Mouse (Mus musculus): ENCODE data around the gene Spata25.
"Not testable (repeated sequence)": the region's sequence is repeated elsewhere in the genome, so short reads cannot be mapped to it uniquely, and the experiment has no call there.

Spata25 gene

DNA sequence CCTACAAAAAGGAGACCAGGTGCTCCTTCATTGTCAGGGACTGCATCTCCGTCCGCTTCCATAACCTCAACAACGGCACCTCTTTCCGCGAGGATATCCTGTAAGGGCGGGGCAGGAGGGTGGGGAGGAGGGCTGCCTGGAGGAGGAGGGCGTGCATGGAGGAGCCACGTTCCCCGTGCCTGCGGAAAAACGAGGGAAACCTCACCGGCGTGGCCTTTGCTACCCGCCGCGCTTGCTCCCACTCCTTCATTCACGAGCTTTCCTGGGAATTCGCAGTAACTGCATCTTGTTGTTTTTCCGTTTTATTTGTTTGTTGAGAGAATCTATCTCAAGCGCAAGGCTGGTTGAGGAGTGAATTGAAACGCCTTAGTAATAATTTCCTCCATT is 23.0 kb downstream of the Spata25 start:
- DNase-seq (ENCODE audit: low spot score in 2 of 2) = no peak

DNA sequence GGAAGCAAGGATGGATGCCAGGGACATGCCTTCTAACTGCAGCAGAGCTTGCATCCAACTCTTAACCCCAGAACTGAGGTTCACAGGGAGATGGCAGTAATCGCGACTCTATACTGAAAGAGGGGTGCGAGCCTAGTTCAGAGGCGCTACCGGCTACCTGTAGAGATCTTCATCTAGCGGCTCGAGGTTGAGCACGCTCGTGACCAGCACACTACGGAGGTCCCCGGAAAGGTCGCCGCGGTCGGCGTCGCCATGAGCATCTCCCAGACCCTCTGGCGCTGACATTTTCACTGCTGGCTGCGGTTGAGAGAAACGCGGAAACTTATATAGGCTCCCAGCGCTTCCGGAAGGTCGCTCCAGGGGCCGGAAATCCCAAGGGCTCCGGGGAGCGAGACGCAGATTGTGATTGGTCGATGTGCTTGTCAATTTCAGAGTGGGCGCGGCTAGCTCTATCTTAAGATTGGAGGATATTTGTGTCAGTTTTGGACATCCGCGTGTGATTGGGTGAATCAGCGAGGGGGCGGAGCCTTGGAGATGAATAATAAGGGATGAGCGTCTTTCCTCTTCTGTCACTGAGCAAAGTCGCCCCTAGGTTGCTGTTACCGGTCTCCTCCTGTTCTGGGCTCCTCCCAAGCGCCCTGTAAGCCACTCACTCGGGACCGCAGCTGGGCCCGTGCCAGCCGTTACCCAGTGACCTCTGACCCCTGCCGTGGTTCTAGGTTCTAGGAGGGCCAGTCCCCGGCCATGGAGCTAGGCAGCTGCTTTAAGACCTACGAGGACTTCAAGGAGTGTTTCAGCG is 23.6 kb downstream of the Spata25 start, which contains the start of the genes Acot8 and Zswim3:
Gene Acot8 (minus strand): TSS at position 350 of the 799 bp plus-strand sequence.
Gene Zswim3 (plus strand): TSS at position 566 of the 799 bp plus-strand sequence.
- peak; percentile 98 to 99 for DNase-seq (ENCODE audit: low spot score in 2 of 2)

DNA sequence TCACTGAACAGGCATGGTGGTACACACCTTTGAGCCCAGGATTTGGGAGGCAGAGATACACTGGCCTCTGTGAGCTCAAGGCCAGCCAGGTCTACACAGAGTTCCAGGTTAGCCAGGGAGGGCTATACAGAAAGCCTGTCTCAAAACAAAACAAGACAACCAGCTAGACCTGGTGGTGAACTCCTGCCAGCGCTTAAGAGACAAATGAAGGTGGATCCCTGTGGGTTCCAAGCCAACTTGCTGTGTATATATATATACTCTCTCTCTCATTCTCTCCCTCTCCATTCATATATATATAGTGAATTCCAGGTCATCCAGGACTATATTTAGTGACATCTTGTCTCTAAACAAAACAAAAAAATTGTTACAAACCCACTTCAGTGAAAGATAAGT is 24.4 kb downstream of the Spata25 start:
- DNase-seq (ENCODE audit: low spot score in 2 of 2) = no peak

DNA sequence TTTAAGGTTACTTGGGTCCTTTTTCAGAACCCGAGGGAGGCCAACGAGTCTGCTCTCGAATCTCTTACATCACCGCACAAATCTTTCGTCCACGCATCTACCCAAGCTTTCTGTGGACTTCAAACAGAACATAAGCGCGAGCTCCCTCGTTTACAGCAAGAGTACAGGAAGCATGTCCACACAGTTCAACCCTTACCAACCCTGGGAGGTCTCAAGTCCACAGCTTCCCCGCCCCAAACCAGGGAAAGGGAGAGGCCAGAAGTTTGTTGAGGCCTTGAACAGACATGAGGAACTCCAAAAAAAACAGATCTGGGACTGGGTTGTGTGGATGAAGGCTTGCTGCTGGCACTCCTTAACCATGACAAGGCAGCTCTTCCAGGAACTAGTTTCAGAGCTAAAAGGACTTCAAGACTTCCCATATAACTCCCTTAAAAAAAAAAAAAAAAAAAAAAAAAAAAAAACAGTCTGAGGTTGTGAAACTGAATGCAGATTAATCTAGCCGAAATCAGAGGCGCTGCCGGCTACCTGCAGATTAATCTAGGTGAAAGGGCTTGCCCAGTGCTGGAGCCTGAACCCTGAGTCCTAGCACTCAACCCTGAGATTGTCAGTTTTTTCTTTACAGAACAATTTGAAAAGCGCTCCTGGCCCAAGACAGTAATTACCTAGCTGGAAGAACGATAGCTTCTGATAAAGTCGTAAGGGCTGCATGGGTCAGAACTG is 25.0 kb downstream of the Spata25 start:
- DNase-seq (ENCODE audit: low spot score in 2 of 2) = no peak

DNA sequence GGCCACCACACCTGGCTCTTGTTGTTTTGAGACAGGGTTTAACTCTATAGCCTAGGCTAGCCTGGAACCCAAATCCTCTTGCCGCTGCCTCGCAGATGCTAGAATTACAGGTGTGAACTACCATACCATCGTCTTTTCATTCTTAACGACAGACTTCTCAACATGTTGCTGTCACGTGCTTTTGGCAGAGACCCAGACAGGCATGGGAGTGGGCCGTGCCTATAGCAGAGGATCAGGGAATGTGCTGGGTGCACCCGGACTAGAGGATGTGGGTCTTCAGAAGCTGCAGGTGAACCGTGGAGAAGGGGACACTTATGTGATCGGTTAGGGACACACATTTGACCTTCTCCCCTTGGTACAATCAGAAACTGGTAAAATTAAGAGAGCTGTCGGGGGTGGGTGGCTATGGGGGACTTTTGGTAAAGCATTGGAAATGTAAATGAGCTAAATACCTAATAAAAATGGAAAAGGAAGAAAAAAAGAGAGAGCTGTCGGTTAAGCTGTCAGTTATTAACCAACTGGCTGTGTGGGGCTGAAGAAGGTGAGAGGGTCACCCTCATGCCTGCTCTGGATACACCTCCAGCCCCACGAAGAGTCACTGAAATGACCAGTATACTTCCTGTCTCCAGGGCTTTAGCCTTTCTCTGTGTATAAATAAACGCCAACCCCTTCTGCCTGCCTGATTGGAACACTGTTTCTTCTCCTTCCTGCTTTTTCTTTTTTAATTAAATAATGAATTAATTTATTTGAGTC is 27.9 kb downstream of the Spata25 start:
- no peak for DNase-seq (ENCODE audit: low spot score in 2 of 2)

DNA sequence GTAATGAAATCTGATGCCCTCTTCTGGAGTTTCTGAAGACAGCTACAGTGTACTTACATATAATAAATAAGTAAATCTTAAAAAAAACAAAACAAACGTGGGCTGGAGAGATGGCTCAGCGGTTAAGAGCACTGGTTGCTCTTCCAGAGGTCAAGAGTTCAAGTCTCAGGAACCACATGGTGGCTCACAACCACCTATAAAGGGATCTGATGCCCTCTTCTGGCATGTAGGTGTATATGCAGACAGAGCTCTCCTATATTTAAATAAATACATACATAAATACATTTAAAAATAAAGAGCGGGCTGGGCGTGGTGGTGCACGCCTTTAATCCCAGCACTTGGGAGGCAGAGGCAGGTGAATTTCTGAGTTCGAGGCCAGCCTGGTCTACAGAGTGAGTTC is 29.8 kb downstream of the Spata25 start:
- DNase-seq (ENCODE audit: low spot score in 2 of 2) = not testable (repeated sequence)

DNA sequence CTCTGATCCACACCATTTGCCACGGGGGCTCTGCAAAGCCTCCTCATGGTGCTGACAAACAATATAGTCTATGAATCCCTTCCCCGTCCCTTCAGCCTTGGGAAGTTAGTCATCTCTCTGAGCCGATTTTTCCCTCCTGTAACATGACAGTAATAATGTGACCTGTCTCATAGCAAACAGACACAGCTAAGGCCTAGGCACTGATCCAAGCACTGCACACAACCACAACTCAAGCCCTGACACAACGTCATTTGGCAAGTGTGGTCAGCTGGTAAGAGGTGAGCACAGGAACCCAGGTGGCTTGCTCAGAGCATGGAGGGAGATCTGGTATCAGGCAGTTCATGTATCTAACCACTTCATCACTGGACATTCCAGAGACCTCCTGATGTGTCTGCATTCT is 32.5 kb downstream of the Spata25 start:
- no peak for DNase-seq (ENCODE audit: low spot score in 2 of 2)

DNA sequence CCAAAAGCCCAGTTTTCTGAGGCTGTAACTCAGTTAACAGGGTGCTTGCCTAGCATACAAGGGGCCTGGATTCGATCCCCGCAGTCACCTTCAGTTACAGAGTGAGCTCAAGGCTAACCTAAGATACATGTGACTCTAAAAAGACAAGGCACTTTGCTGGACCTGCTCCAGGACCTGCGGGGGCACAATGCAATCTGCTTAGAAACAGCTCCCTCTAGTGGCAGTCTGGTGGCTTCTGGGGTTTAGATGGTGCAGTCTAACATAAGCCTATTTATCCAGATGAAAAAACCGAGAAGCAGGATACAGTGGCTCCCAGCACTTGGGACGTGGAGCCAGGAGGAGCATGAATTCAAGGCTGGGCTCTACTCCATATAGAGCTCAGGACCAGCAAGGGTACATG is 34.0 kb downstream of the Spata25 start:
- peak in 1 of 2 experiments; percentile 74 for DNase-seq (ENCODE audit: low spot score in 2 of 2)

DNA sequence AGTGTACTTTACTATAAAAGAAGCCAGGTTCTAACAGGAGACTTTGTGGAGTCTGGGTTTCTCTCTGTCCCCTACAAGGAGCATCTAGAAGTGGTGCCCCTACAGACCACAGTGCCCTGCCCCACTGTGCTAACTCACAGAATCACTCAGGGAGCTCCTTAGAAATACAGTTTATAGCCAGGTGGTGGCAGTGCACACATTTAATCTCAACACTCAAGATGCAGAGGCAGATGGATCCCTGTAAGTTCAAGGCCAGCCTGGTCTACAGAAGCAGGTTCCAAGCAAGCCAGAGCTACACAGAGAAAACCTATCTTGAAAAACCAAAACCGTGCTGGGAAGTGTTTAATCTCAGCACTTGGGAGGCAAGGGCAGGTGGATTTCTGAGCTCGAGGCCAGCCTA is 34.6 kb downstream of the Spata25 start:
- DNase-seq (ENCODE audit: low spot score in 2 of 2) = no peak

DNA sequence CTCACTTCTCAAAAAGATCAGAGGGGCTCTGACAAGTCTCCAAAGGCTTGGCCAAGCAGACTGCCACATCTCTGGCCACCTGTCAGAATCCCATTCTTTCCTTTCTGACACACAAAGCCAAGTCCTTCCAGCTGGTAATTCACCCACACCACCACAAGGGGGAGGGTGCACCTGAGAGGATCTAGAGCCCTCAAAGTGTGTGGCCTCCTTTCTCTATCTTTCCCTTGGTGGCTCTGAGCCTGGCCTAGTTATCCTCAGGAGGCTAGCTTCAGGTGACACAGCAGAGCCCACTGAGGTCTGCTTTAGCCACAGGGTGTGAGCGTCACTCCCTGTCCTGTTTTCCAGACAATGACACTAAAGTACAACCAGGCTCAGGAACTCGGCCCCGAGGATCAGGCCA is 35.1 kb downstream of the Spata25 start:
- DNase-seq (ENCODE audit: low spot score in 2 of 2) = no peak

DNA sequence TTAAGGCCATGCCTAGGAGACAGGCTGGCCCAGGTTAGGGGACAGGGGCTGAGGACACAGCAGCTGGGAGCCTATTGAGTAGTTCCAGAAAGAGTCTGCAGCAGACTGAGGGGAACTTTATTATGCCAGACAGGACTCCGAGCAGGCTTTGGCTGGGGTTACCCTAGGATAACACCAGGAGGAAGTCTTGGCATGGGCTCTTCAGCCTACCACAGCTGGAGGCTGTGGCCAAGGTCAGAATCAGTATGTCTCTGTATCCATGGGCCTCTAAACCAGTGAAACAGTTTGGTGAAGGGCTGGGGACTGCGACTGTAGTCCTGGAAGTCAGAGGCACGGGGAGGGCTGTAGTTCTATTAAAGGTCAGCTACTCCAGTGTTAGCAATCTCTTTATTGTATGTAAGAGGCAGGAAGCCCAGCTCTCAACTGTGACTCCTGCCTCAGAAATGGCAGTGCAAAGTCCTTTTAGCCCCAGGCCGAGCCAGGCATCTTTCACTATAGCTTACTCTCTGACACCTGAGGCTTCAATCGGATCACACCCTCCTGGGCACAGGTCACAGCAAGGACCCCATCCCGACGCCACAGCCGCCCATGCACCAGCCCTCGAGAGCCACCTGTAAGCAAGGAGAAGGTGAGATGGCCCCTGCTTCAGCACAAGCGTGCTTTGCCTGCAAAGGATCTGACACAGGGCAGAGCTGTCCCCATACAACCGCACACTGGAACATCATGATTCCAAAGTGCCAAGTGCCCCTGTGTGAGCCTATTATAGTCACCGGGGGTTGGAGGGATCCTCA is 35.7 kb downstream of the Spata25 start:
- DNase-seq (ENCODE audit: low spot score in 2 of 2) = no peak

DNA sequence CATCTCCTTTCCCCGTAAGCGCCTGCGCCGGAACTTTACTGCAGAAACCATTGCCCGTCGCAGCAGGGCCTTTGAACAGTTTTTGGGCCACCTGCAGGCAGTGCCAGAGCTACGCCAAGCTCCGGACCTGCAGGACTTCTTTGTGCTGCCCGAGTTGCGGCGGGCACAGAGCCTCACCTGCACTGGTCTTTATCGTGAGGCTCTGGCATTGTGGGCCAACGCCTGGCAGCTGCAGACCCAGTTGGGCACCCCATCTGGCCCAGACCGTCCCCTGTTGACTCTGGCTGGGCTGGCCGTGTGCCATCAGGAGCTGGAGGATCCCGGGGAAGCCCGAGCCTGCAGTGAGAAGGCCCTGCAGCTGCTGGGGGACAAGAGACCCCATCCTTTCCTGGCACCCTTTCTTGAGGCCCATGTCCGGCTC is 36.5 kb downstream of the Spata25 start:
- no peak for DNase-seq (ENCODE audit: low spot score in 2 of 2)

DNA sequence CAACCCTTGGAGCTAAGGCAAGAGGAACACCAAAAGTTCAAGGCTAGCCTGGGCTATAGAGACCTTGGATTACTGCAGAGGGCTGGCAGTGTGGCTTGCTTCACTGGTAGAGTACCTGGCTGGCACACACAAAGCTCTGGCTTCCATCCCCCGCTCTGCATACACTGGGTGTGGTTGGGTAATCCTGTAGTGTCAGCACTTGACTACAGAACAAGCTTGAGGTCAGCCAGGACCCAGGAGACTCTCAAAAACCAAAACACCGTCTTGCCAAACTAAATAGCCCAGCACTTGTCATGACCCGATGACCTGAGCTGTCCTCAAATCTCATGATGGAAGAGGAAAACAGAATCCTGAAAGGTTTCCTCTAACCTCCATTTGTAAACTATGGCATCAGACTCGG is 37.9 kb downstream of the Spata25 start:
- DNase-seq (ENCODE audit: low spot score in 2 of 2) = peak in 1 of 2 experiments; percentile 49

DNA sequence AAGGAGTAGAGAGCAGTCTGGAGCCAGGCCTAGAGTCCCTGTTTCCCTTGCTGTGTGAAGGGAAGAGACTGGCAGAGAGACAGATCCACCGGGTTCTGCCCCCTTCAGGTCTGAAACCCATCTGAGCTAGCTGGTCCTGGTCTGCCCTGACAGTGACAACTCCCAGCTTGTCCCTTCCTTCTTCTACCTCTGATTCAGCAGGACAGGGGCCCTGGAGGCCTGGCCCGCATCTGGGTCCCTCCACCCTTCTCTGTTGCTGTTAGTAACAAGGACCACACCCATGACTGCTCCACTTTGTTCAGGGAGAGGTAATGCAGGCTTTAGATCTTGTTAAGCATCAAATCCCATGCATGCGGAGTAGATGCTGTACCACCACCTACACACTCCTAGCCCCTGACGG is 39.9 kb downstream of the Spata25 start:
- no peak for DNase-seq (ENCODE audit: low spot score in 2 of 2)

DNA sequence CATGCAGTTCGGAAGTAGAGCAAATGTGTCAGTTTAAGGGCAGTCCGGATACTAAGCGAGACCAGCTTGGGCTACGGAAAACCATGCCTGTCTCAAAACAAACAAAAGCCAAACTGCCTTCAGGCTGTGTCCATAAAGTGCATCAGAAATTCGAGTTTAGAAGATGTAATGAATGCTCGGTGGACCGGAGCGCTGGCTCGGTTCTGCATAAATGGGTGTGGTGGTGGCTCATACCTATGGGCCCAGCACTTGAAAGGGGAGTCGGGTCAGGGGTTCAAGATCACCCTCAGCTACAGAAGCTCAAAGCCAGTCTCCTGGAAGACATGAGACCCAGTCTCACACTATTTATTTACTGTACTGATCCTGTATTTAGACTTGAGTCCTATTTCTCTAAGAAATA is 40.6 kb downstream of the Spata25 start:
- DNase-seq (ENCODE audit: low spot score in 2 of 2) = no peak

DNA sequence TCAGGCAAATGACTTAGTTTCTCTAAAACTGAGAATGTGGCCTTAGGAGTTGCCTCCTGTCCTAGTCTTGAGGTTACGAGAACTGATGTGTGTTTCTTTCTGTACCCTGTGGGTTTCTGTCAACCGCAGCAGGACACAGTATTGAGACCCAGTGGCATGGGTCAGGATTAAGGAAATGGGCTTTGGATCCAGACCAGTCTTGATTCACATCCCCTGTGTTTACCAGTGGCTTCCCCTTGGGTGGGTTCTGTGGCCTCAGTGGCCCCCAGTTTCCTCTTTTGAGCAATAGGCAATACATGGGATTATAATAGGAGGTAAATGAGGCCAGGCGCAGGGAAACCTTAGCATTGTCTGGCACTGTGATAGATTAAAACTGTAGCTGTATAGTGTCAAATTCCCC is 41.3 kb downstream of the Spata25 start:
- DNase-seq (ENCODE audit: low spot score in 2 of 2) = no peak

DNA sequence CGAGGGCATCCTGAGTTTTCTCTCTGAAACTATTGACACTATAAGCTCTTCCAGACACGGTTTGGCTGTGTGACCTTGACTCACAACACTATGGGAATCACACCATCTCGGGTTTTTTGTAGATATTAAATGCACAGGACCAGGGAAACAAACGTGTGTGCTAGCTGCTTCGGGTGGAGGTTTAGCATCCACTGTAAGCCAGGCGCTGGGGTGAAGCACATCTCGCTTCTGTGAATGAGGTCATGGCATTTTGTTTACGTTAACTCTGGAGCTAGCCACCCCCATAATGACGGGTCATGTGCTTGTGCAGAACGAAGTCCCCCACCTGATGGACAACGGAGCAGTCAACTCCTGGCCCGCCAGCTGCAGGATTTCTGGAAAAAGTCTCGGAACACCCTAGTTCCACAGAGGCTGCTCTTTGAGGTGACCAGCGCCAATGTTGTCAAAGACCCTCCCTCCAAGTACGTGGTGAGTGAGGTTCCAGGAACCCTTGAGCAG is 41.9 kb downstream of the Spata25 start:
- no peak for DNase-seq (ENCODE audit: low spot score in 2 of 2)

DNA sequence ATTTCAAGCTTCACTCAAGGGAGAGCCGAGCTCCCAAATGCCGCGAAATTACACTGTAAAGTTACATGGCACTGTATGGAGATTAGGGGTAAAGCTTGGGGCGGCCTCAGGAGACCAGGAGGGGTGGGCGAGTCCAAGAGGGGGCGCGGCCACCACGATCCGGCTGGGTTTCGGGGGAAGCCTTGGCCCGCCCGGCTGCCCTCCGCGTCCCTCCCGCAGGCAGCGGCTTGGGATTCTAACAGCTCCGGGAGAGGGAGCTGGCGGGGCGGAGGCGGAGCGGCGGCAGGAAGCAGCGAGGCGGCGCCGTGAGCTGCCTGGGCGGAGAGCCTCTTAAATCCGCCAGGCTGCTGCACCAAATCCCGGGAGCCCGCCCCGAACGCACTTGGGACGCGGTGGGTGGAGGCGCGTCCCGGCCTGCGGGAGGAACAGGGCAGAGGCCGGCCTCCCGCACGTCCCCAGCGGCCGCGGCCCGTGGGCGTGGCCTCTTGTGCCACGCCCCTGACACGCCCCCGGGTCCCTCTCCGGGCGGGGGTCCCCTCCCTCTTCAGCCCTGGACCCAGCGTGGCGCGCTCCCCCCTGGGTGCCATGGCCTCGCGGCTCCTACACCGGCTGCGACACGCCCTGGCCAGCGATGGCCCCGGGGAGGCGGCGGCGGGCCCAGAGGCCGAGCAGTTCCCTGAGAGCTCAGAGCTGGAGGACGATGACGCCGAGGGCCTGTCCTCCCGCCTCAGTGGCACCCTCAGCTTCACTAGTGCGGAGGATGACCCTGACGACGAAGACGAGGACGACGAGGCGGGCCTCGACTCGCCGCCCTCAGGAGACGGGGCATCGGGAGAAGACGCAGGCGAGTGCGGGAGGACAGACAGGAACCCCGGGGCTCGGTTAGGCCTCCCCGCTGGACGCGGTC is 42.6 kb downstream of the Spata25 start, which contains the start of gene Snx21:
Gene Snx21 (plus strand): TSS at position 343 of the 907 bp plus-strand sequence.
- DNase-seq (ENCODE audit: low spot score in 2 of 2) = peak; percentile 83 to 93

DNA sequence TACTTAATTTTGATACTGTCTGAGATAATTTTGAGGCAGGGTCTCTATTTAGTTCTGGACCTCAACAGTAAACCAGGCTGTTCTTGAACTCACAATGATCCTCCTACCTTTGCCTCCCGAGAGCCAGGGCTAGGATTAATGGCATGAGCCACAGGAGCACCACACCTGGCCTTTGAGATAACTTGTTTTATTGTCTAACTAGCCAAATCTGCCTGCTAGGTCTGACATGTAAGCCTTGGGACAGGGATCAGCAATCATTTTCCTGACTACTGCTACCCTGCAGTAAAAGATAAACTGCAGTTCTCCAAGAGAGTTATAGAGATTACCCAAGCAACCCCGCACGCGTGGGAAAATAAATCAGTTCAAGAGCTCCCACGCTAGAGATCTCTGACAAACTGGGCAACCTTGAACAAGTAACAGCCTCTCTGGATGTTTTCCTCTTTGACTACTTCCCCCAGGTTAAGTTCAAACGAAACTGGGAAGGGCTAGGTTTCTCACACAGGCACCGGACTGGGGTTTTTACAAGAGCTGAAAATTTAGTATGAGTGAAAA is 43.4 kb downstream of the Spata25 start:
- no peak for DNase-seq (ENCODE audit: low spot score in 2 of 2)
